Mouse (Mus musculus): Measurements from ENCODE around the gene Arl4a. TPM values are rescaled to one million over a fixed set of nuclear protein-coding genes. Genes with fewer than 3 reads are reported as not detected.

Gene Arl4a
- polyA plus RNA-seq, 1 experiment: 34.7 TPM

DNA sequence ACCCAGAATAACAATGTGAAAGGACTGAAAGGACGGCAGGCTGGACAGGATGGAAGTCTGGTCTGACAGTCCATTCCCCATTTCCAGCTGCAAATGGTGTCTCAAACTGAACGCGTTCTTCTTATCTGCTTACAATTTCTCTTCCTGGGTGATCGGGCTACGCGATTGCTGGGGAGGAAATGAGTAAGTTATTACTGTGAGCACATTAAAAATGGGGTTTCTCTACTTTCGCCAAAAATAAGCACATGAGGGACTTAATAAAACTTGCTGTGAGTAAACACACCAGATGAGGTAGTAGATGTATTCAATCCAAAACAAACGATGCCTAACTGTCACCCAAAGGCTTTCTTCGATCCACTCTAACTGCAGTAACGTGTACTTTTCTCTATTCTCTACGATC lies 1.2 kb downstream of the Arl4a start:
- Histone ChIP-seq H3K36me3 (replicated peaks; ENCODE audit: low read length) (peaks cover 36% of the 10 kb centered on the region), H3K4me1 (peaks cover 30% of the 10 kb centered on the region), H3K4me3 (replicated peaks) (peak overlapping the region; percentile 95), H3K27me3 (replicated peaks) (no peaks in the 10 kb centered on the region), H3K9me3 (no peaks in the 10 kb centered on the region)
- TF ChIP-seq FLI1 (IDR thresholded peaks at IDR 0.05; ENCODE audit: low read length) (no peak), GATA1 (IDR thresholded peaks at IDR 0.05; ENCODE audit: borderline replicate concordance, low read length) (peak; percentile 40; the same call in 1 of the 3 replicates)

DNA sequence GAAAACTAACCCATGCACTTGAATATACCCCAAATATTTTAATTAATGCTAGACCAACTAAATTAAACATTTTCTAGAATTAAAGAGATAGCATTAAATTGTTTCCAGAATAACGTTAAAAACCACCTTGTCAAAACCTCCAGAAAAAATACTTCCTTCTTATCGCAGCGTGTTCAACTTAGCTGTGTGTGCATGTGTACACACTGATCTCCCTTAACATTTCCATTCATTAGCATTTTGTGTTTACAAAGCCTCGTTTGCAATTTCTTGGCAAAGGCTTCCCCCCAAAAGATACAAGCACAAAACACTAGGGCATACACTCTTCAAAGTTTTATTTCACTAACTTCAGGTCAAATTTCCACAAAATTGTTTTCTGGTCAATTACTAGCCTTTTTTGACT lies 2.3 kb downstream of the Arl4a start:
- TF ChIP-seq GATA1 (IDR thresholded peaks at IDR 0.05; ENCODE audit: borderline replicate concordance, low read length) (no peak), FLI1 (IDR thresholded peaks at IDR 0.05; ENCODE audit: low read length) (no peak)
- Histone ChIP-seq H3K27me3 (replicated peaks) (no peaks in the 10 kb centered on the region), H3K4me3 (replicated peaks) (peak overlapping the region; percentile 95), H3K4me1 (peaks cover 29% of the 10 kb centered on the region), H3K9me3 (no peaks in the 10 kb centered on the region), H3K36me3 (replicated peaks; ENCODE audit: low read length) (peaks cover 46% of the 10 kb centered on the region)

DNA sequence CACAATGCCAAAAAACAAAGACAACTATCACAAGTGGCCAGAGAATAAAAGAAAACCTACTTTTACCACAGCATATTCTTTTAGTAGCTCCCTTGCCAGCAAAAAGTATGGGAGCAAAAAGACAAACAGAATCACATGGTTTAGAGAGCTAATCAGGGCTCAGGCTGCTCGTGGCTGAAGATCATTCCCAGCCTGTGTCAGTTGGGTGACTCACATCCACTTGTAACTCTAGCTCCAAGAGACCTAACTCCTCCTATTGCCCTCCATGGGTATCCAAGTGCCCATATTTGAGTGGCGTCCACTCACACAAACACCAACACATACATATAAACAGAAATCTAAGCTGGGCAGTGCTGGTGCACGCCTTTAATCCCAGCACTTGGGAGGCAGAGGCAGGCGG lies 8.6 kb downstream of the Arl4a start:
- peak overlapping the region; percentile 64 for H3K4me3 ChIP-seq (replicated peaks)
- peaks cover 35% of the 10 kb centered on the region for H3K36me3 ChIP-seq (replicated peaks; ENCODE audit: low read length)
- TF ChIP-seq GATA1 (IDR thresholded peaks at IDR 0.05; ENCODE audit: borderline replicate concordance, low read length) (no peak), FLI1 (IDR thresholded peaks at IDR 0.05; ENCODE audit: low read length) (no peak)
- no peaks in the 10 kb centered on the region for H3K27me3 ChIP-seq (replicated peaks)
- H3K4me1 ChIP-seq: peaks cover 59% of the 10 kb centered on the region
- H3K9me3 ChIP-seq: no peaks in the 10 kb centered on the region

DNA sequence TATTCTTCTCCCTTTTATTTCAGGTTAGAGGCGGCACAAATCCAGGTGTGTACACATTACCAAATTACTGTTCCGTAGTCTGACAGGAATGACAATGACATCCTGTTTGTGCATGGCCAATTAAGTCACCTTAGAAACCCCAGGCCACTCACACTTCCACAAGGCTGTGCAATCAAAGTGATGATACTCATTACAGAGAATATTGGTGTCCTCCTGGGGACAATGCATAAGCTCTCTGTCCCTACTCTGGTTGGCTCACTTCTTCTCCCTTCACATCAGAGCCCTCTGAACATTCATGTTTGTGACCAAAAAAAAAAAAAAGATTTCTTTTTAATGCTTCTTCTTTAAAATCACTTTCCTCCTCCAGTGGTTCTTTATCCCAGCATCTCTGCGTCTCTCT lies 10.0 kb downstream of the Arl4a start:
- peaks cover 26% of the 10 kb centered on the region for H3K36me3 ChIP-seq (replicated peaks; ENCODE audit: low read length)
- no peaks in the 10 kb centered on the region for H3K27me3 ChIP-seq (replicated peaks)
- peaks cover 68% of the 10 kb centered on the region for H3K4me1 ChIP-seq
- TF ChIP-seq FLI1 (IDR thresholded peaks at IDR 0.05; ENCODE audit: low read length) (no peak), GATA1 (IDR thresholded peaks at IDR 0.05; ENCODE audit: borderline replicate concordance, low read length) (no peak)
- no peaks in the 10 kb centered on the region for H3K9me3 ChIP-seq
- H3K4me3 ChIP-seq (replicated peaks): no peak overlapping the region

DNA sequence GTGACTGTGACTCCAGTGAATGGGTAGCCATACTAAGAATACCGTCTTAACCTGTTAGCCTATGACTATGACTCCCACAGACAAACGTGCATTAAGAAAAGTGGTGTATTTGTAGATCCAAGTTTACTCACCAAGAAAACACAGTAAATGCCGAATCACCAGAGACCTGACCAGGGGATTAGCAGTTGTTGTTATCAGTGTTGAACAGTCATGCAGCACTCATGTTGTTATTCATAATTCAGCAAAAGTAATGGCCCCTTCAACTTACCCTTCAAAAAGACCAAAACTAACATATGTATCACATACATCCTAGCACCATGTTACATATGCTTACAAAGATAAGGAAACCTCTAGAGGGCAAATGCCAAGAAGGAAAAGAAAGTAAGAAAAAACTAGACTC lies 10.4 kb downstream of the Arl4a start:
- TF ChIP-seq GATA1 (IDR thresholded peaks at IDR 0.05; ENCODE audit: borderline replicate concordance, low read length) (no peak), FLI1 (IDR thresholded peaks at IDR 0.05; ENCODE audit: low read length) (no peak)
- Histone ChIP-seq H3K9me3 (no peaks in the 10 kb centered on the region), H3K27me3 (replicated peaks) (no peaks in the 10 kb centered on the region), H3K4me3 (replicated peaks) (no peak overlapping the region), H3K4me1 (peaks cover 72% of the 10 kb centered on the region), H3K36me3 (replicated peaks; ENCODE audit: low read length) (peaks cover 22% of the 10 kb centered on the region)

DNA sequence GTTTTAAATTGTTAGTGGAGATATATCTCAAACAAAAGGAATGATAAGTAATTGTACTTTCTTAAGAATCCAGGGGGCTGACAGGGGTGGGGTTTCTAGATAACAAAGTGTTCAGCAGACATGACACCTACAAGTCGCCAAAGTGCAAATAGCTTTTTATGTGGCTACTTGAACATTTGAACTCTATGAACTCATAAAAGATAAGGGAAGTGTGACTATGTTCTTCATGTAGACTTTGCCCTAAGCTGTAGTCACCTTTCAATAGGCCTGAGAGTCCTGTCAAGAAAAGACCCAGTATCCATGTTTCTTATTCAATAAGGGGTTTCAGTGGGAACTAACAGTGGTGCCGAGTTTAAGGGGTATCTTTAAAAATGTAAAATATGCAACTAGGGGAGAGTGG lies 13.9 kb downstream of the Arl4a start:
- H3K9me3 ChIP-seq: no peaks in the 10 kb centered on the region
- H3K36me3 ChIP-seq (replicated peaks; ENCODE audit: low read length): peaks cover 2% of the 10 kb centered on the region
- TF ChIP-seq FLI1 (IDR thresholded peaks at IDR 0.05; ENCODE audit: low read length) (no peak), GATA1 (IDR thresholded peaks at IDR 0.05; ENCODE audit: borderline replicate concordance, low read length) (no peak)
- no peak overlapping the region for H3K4me3 ChIP-seq (replicated peaks)
- H3K27me3 ChIP-seq (replicated peaks): no peaks in the 10 kb centered on the region
- peaks cover 87% of the 10 kb centered on the region for H3K4me1 ChIP-seq

DNA sequence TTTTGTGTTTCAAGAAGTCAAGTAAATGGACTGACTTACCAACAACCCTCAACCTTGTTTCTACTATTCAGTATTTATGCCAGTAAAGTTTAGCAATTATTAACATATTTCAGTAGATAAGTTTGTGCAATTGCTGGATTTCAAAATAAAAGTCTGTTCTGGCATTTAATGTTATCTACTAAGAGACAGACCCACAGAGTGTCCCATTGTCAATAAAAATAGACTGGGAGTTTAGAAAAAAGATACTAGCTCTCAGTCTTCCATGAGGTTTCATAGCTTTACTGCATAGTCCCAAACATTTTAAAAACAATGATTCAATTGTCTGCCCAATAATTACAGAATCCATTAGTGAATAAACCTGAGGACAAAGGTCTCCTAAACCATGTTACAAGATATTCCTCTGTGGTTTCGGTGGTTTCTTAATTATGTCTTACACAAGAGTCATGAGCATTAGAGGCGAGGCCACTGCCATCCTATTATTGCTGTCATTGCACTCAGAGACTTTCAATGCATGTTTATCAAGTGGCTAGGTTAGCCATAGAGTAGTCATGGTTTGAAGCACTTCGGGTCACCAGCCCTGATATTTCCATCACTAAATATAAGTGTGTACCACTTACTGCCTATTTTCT lies 14.7 kb downstream of the Arl4a start:
- no peak overlapping the region for H3K4me3 ChIP-seq (replicated peaks)
- H3K36me3 ChIP-seq (replicated peaks; ENCODE audit: low read length): peaks cover 2% of the 10 kb centered on the region
- no peaks in the 10 kb centered on the region for H3K27me3 ChIP-seq (replicated peaks)
- no peak for TF ChIP-seq FLI1 (IDR thresholded peaks at IDR 0.05; ENCODE audit: low read length)
- no peak for TF ChIP-seq GATA1 (IDR thresholded peaks at IDR 0.05; ENCODE audit: borderline replicate concordance, low read length)
- peaks cover 87% of the 10 kb centered on the region for H3K4me1 ChIP-seq
- H3K9me3 ChIP-seq: no peaks in the 10 kb centered on the region

DNA sequence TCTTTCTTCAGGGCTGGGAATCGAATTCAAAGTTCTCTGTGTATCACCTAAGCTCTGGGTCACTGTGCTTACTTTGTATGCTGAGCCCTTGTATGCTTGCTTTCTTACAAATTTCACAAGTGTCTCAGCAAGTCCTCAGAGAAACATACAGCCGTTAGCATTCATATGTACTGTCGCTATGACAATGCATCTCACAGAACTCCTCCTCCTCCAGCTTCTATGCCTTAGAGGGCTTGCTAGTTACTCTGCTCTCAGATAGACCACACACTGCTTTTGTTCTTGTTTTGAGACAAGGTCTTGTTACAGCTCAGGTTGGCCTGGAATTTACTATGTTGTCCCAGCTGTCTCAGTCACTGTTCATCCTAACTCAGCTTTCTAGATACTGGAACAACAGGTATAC lies 15.5 kb downstream of the Arl4a start:
- Histone ChIP-seq H3K4me3 (replicated peaks) (no peak overlapping the region), H3K4me1 (peaks cover 83% of the 10 kb centered on the region), H3K9me3 (no peaks in the 10 kb centered on the region), H3K36me3 (replicated peaks; ENCODE audit: low read length) (peaks cover 2% of the 10 kb centered on the region), H3K27me3 (replicated peaks) (no peaks in the 10 kb centered on the region)
- no peak for TF ChIP-seq GATA1 (IDR thresholded peaks at IDR 0.05; ENCODE audit: borderline replicate concordance, low read length)

DNA sequence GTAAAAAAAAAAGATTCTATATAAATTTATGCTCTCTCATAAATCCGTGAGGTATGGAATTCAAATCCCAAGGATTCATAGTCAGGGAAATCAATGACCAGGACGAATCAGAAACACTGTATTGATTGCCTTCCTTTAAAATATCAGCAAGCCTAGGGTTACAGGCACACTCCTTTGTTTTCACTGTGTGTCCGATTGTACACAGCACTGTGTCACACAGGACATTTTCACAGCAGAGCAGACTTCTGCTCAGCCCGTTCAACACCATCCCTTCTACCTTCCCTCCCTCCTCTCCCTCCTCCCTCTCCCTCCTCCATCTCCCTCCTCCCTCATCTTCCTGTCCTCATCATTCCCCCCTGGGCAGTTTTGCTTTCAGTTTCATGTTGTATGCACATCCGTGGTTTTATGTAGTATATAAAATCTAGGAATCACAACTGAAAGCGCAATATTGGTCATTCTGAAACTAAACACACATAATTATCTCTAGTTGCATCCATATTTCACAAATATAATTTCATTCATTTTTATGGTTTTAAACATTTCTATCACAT lies 19.8 kb downstream of the Arl4a start:
- Histone ChIP-seq H3K4me1 (peaks cover 75% of the 10 kb centered on the region), H3K27me3 (replicated peaks) (no peaks in the 10 kb centered on the region), H3K4me3 (replicated peaks) (peak overlapping the region; percentile 90), H3K36me3 (replicated peaks; ENCODE audit: low read length) (peaks cover 2% of the 10 kb centered on the region), H3K9me3 (no peaks in the 10 kb centered on the region)
- no peak for TF ChIP-seq FLI1 (IDR thresholded peaks at IDR 0.05; ENCODE audit: low read length)
- TF ChIP-seq GATA1 (IDR thresholded peaks at IDR 0.05; ENCODE audit: borderline replicate concordance, low read length): no peak

DNA sequence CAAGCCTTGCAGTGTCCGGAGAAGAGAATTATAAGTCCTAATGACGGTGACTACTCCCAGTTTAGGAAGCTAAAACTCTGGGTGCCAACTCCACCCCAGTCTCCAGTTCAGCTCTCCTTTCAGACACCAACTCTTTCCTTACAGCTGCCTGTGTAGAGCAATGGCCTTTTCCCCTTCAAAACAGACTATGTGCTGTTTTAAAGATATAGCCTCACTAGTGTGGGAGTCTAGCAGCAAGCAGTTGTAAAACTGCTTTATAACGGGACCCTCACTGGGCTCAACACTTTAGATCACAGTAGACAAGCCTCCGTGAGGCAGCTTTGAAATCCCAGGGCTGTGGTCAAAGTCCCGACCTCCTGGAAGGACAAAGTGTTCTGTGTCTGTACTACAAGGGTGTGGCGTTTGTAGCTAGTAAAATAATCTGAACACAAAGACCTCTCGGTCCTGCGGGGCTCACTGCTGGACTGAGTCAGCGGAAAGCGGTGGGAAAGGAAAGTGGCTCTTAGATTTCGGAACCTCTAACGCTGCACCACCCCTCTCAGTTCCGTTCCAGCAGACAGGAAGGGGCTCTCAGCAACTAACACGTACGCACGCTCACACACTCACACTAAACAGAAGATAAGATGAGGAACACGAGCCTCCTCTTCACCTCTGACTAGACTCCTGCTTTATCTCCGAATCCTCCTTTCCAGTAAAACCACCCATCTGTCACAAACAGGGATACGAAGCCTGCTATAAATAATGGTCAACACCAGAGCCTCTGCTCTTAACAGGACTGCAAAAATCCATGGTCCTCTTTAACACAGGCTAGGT lies 21.0 kb downstream of the Arl4a start:
- H3K36me3 ChIP-seq (replicated peaks; ENCODE audit: low read length): peaks cover 2% of the 10 kb centered on the region
- H3K4me1 ChIP-seq: peaks cover 71% of the 10 kb centered on the region
- TF ChIP-seq FLI1 (IDR thresholded peaks at IDR 0.05; ENCODE audit: low read length): no peak
- 0 out of 3 replicates have a peak, but pooled peaks have one; percentile 11 for TF ChIP-seq GATA1 (IDR thresholded peaks at IDR 0.05; ENCODE audit: borderline replicate concordance, low read length)
- H3K9me3 ChIP-seq: no peaks in the 10 kb centered on the region
- peak overlapping the region; percentile 91 for H3K4me3 ChIP-seq (replicated peaks)
- H3K27me3 ChIP-seq (replicated peaks): no peaks in the 10 kb centered on the region

Data from megakaryocyte, embryonic 14.5 days (primary cell).